Mouse (Mus musculus): Measurements from ENCODE around the gene Ccng2. TPM values are rescaled to one million over a fixed set of nuclear protein-coding genes. Genes with fewer than 3 reads are reported as not detected.
A peak's percentile ranks its signal among the peaks of the same experiment; 100 is the strongest.

The Ccng2 gene
- polyA plus RNA-seq, 1 experiment from 2014 or later = 38.3 TPM

- no peak overlapping the region for H3K4me3 ChIP-seq
- H3K27ac ChIP-seq = peak overlapping the region; percentile 53; the same call in 1 of the 2 replicates
- no peaks in the 10 kb centered on the region for H3K9me3 ChIP-seq
- 80% methylated on average over 7 of the region's 7 CpGs for WGBS
- no peak for DNase-seq (ENCODE audit: low spot score)
- H3K4me1 ChIP-seq = peaks cover 24% of the 10 kb centered on the region; the same call in 1 of the 2 replicates
- no peaks in the 10 kb centered on the region for H3K36me3 ChIP-seq
- no peaks in the 10 kb centered on the region for H3K27me3 ChIP-seq (ENCODE audit: insufficient read depth, poor library complexity, severe bottlenecking)
These were observed 1.8 kb upstream of the Ccng2 start for GRCm38 (mm10) chr5:93265164-93265800.

GRCm38 (mm10) chr5:93265801-93266580, 1.1 kb upstream of the Ccng2 start:
- H3K9me3 ChIP-seq = no peaks in the 10 kb centered on the region
- peak overlapping the region; percentile 99 for H3K27ac ChIP-seq
- WGBS = 64% methylated on average over 13 of the region's 13 CpGs
- peak overlapping the region; percentile 96 for H3K4me3 ChIP-seq
- H3K27me3 ChIP-seq (ENCODE audit: insufficient read depth, poor library complexity, severe bottlenecking) = no peaks in the 10 kb centered on the region
- DNase-seq (ENCODE audit: low spot score) = peak; percentile 38
- H3K36me3 ChIP-seq = peaks cover 5% of the 10 kb centered on the region
- H3K4me1 ChIP-seq = peaks cover 24% of the 10 kb centered on the region; the same call in 1 of the 2 replicates

- no peaks in the 10 kb centered on the region for H3K9me3 ChIP-seq
- peaks cover 24% of the 10 kb centered on the region for H3K36me3 ChIP-seq
- peak overlapping the region; percentile 99 for H3K27ac ChIP-seq
- under 1% methylated on average over 48 of the region's 48 CpGs for WGBS
- no peaks in the 10 kb centered on the region for H3K27me3 ChIP-seq (ENCODE audit: insufficient read depth, poor library complexity, severe bottlenecking)
- H3K4me3 ChIP-seq = peak overlapping the region; percentile 96
- DNase-seq (ENCODE audit: low spot score) = peak; percentile 93
- peaks cover 24% of the 10 kb centered on the region; the same call in 1 of the 2 replicates for H3K4me1 ChIP-seq
These were observed 972 bp downstream of the Ccng2 start for GRCm38 (mm10) chr5:93267851-93268606.

DNA sequence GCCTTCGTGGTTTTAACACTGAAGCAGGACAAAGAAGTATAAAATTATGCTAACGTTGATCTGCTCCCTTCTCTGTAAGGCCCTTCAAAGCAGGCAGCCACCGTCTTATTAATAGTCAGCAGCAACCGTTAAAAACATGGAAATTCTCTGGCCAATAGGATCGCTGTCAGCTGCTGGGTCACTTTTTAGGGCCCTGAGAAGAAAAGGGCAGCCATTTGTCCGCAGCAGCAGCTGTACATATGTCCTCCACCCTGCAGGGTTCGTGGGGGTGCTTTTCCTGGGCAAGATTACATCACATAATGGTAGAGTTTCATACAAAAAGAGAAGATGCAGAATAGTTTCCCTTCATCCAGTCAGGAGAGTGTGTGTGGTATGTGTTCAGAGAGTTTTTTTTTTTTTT, 3.0 kb downstream of the Ccng2 start:
- peak; percentile 48 for DNase-seq (ENCODE audit: low spot score)
- Histone ChIP-seq H3K4me1 (peaks cover 15% of the 10 kb centered on the region; the same call in 1 of the 2 replicates), H3K4me3 (peak overlapping the region; percentile 5; the same call in 1 of the 2 replicates), H3K27ac (no peak overlapping the region), H3K27me3 (ENCODE audit: insufficient read depth, poor library complexity, severe bottlenecking) (no peaks in the 10 kb centered on the region), H3K36me3 (peaks cover 45% of the 10 kb centered on the region), H3K9me3 (no peaks in the 10 kb centered on the region)
- 79% methylated on average over 7 of the region's 7 CpGs for WGBS

DNA sequence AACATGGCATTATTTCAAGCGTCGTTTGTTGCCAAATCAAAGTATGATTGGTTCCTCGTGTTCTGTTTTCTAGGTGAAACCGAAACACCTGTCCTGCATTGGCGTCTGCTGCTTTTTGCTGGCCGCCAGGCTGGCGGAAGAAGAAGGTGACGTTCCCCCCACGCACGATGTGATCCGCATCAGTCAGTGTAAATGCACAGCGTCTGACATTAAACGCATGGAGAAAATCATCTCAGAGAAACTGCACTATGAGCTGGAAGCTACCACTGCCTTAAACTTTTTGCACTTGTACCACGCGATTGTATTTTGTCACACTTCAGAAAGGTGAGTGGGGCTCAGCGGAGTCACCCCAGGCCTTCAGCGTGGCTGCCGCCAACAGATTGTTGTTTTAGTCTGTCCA, 3.7 kb downstream of the Ccng2 start:
- no peak overlapping the region for H3K4me3 ChIP-seq
- no peaks in the 10 kb centered on the region for H3K9me3 ChIP-seq
- peak; percentile 61 for DNase-seq (ENCODE audit: low spot score)
- WGBS = 94% methylated on average over 18 of the region's 18 CpGs
- H3K27ac ChIP-seq = no peak overlapping the region
- H3K27me3 ChIP-seq (ENCODE audit: insufficient read depth, poor library complexity, severe bottlenecking) = no peaks in the 10 kb centered on the region
- H3K4me1 ChIP-seq = peaks cover 13% of the 10 kb centered on the region; the same call in 1 of the 2 replicates
- peaks cover 51% of the 10 kb centered on the region for H3K36me3 ChIP-seq

DNA sequence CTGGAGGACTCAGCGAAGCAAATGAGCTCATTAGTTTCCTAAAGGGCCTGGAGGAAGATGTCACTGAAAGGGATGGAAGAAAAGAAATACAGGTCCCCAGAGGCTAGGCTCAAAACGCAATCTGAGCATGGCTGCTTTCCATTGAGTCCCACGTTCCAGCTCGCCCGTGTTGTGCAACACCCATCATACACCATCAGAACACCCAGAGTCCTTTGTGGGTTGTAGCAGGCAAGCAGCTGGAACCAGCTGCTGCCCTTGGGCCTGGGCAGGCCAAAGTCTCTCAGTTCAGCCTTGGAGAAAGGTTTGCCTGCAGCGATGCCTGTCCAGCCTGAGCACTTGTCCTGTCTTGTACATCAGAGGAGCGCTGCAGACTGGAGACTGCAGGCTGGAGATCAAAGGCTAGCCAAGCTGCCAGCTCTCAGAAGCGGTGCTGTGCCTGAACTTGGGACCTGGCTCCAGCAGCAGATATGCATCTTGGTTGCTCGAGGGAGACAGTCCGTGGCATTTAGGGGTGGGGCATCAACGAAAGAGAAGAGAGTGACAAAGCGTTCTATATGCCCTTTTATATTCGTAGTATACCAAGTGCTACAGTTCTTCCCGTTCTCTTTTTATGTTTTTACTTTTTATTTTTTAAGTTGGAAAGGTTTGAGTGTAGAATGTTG, 15.5 kb downstream of the Ccng2 start:
- Histone ChIP-seq H3K27me3 (ENCODE audit: insufficient read depth, poor library complexity, severe bottlenecking) (no peaks in the 10 kb centered on the region), H3K36me3 (peaks cover 4% of the 10 kb centered on the region; the same call in 1 of the 2 replicates), H3K4me3 (no peak overlapping the region), H3K27ac (no peak overlapping the region), H3K9me3 (no peaks in the 10 kb centered on the region), H3K4me1 (peaks cover 5% of the 10 kb centered on the region; the same call in 1 of the 2 replicates)
- WGBS = 71% methylated on average over 14 of the region's 14 CpGs
- no peak for DNase-seq (ENCODE audit: low spot score)

- Histone ChIP-seq H3K9me3 (no peaks in the 10 kb centered on the region), H3K36me3 (peaks cover under 1% of the 10 kb centered on the region; the same call in 1 of the 2 replicates), H3K27me3 (ENCODE audit: insufficient read depth, poor library complexity, severe bottlenecking) (no peaks in the 10 kb centered on the region), H3K27ac (no peak overlapping the region), H3K4me1 (peaks cover 7% of the 10 kb centered on the region; the same call in 1 of the 2 replicates), H3K4me3 (no peak overlapping the region)
- peak; percentile 71 for DNase-seq (ENCODE audit: low spot score)
- 79% methylated on average over 7 of the region's 7 CpGs for WGBS
These were observed 16.1 kb downstream of the Ccng2 start for GRCm38 (mm10) chr5:93283109-93283508.

DNA sequence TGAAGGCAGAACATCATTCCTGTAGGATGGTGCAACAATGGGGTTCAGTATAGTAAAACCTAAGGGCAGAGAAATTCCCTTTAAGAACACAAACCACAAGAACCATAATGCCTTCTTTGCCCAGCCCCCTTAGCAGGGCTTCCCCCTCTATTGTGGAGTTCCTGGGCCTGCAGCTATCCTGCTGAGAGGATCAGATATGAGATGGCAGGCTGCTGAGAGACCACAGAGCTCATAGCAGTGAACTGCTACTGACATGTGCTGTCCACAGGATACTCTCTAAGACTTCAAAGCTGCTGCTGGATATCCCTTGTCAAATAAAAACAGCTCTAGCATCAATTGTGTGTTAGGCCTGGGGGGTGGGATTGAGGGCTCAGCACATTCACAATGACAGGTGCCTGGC, 21.5 kb downstream of the Ccng2 start:
- H3K4me3 ChIP-seq = no peak overlapping the region
- DNase-seq (ENCODE audit: low spot score) = peak; percentile 79

GRCm38 (mm10) chr5:93290282-93290681, 23.2 kb downstream of the Ccng2 start:
- no peak for DNase-seq (ENCODE audit: low spot score)
- Histone ChIP-seq H3K4me3 (no peak overlapping the region), H3K27ac (no peak overlapping the region), H3K36me3 (no peaks in the 10 kb centered on the region), H3K9me3 (peaks cover 7% of the 10 kb centered on the region), H3K4me1 (peaks cover 23% of the 10 kb centered on the region), H3K27me3 (ENCODE audit: insufficient read depth, poor library complexity, severe bottlenecking) (no peaks in the 10 kb centered on the region)
- WGBS = 16% methylated on average over 2 of the region's 2 CpGs

More for the DNA sequence above, 21.5 kb downstream of the Ccng2 start:
- no peak overlapping the region for H3K27ac ChIP-seq
- H3K36me3 ChIP-seq = no peaks in the 10 kb centered on the region
- peaks cover 23% of the 10 kb centered on the region for H3K4me1 ChIP-seq
- H3K27me3 ChIP-seq (ENCODE audit: insufficient read depth, poor library complexity, severe bottlenecking) = no peaks in the 10 kb centered on the region
- peaks cover 7% of the 10 kb centered on the region for H3K9me3 ChIP-seq

GRCm38 (mm10) chr5:93296341-93296746, 29.3 kb downstream of the Ccng2 start:
- no peaks in the 10 kb centered on the region for H3K4me1 ChIP-seq
- no peak overlapping the region for H3K4me3 ChIP-seq
- no peak for DNase-seq (ENCODE audit: low spot score)
- 71% methylated on average over 5 of the region's 5 CpGs for WGBS
- H3K27ac ChIP-seq = no peak overlapping the region
- H3K9me3 ChIP-seq = peaks cover 7% of the 10 kb centered on the region
- H3K36me3 ChIP-seq = no peaks in the 10 kb centered on the region
- no peaks in the 10 kb centered on the region for H3K27me3 ChIP-seq (ENCODE audit: insufficient read depth, poor library complexity, severe bottlenecking)

DNA sequence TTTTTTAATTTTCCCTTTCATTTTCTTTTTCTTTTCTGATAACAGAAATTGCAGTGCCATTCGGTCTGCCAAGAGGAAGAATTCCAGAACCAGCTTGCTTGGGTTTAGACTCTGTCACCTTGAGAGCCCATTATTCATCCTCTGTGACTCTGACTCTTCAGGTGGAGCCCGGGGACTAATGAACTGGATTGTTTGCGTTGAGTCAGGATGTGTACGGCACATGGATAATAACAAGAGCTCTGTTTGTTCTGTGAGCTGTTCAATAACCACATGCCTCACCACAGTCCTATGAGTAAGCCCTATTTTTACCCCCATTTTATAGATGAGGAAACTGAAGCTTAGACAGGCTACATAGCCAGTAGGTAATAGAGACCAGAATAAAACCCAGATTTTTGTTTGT, 29.7 kb downstream of the Ccng2 start:
- no peak overlapping the region for H3K4me3 ChIP-seq
- no peak for DNase-seq (ENCODE audit: low spot score)
- H3K27me3 ChIP-seq (ENCODE audit: insufficient read depth, poor library complexity, severe bottlenecking) = no peaks in the 10 kb centered on the region

GRCm38 (mm10) chr5:93297311-93297710, 30.3 kb downstream of the Ccng2 start:
- no peaks in the 10 kb centered on the region for H3K36me3 ChIP-seq
- no peaks in the 10 kb centered on the region for H3K4me1 ChIP-seq
- H3K4me3 ChIP-seq = no peak overlapping the region
- WGBS = 85% methylated on average over 3 of the region's 3 CpGs
- peaks cover 7% of the 10 kb centered on the region for H3K9me3 ChIP-seq
- H3K27ac ChIP-seq = no peak overlapping the region
- no peaks in the 10 kb centered on the region for H3K27me3 ChIP-seq (ENCODE audit: insufficient read depth, poor library complexity, severe bottlenecking)
- no peak for DNase-seq (ENCODE audit: low spot score)

More for the DNA sequence above, 29.7 kb downstream of the Ccng2 start:
- no peaks in the 10 kb centered on the region for H3K36me3 ChIP-seq
- H3K4me1 ChIP-seq = no peaks in the 10 kb centered on the region
- 77% methylated on average over 4 of the region's 4 CpGs for WGBS
- H3K27ac ChIP-seq = no peak overlapping the region
- H3K9me3 ChIP-seq = peaks cover 7% of the 10 kb centered on the region
